Mouse (Mus musculus): Measurements from ENCODE around the gene Dnm1l. TPM values are rescaled to one million over a fixed set of nuclear protein-coding genes. Genes with fewer than 3 reads are reported as not detected.

Gene Dnm1l
- polyA plus RNA-seq, 1 experiment: 221 TPM

- no peaks in the 10 kb centered on the region for H3K9me3 ChIP-seq (replicated peaks; ENCODE audit: control insufficient read depth, insufficient read depth, low read length, poor library complexity, severe bottlenecking)
- H3K27me3 ChIP-seq (ENCODE audit: control insufficient read depth, insufficient read depth, low read length, poor library complexity, severe bottlenecking): no peaks in the 10 kb centered on the region
- no peak overlapping the region for H3K27ac ChIP-seq (ENCODE audit: insufficient read depth, low read length)
- no peaks in the 10 kb centered on the region for H3K4me1 ChIP-seq (ENCODE audit: control insufficient read depth, insufficient read depth, low read length)
- no peak overlapping the region for H3K4me3 ChIP-seq (ENCODE audit: low read depth, low read length)
- H3K9ac ChIP-seq (ENCODE audit: low read depth, poor library complexity, severe bottlenecking): no peak overlapping the region
- H3K36me3 ChIP-seq (ENCODE audit: control insufficient read depth, insufficient read depth, low read length, poor library complexity, severe bottlenecking): peaks cover 51% of the 10 kb centered on the region
- TF ChIP-seq POLR2A (IDR thresholded peaks at IDR 0.05; ENCODE audit: insufficient read depth, low read length) (no peak), CTCF (IDR thresholded peaks at IDR 0.05; ENCODE audit: low read depth, low read length) (no peak), EP300 (IDR thresholded peaks at IDR 0.05; ENCODE audit: insufficient read depth, low read depth, low read length) (no peak)
These were observed 47.4 kb downstream of the Dnm1l start for GRCm38 (mm10) chr16:16311319-16311718.

DNA sequence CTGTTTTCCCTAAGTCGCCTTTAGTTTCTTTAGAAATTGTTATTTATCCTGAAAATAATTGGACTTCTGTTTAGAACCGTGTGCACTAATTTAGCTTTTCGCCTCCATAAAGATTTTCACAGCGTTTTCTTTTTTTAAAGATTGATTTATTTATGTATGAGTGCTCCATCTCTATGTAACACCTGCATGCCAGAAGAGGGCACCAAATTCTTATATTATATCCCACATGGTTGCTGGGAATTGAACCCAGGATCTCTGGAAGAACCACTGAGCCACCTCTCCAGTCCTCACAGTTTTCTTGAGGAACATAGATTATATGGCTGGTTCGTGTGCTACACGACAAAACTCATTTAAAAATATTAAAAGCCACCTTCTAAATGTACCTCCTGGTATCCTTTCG is 54.9 kb downstream of the Dnm1l start:
- TF ChIP-seq CTCF (IDR thresholded peaks at IDR 0.05; ENCODE audit: low read depth, low read length): no peak
- no peak for TF ChIP-seq POLR2A (IDR thresholded peaks at IDR 0.05; ENCODE audit: insufficient read depth, low read length)
- TF ChIP-seq EP300 (IDR thresholded peaks at IDR 0.05; ENCODE audit: insufficient read depth, low read depth, low read length): no peak
- Histone ChIP-seq H3K27ac (ENCODE audit: insufficient read depth, low read length) (peak overlapping the region; percentile 53), H3K9me3 (replicated peaks; ENCODE audit: control insufficient read depth, insufficient read depth, low read length, poor library complexity, severe bottlenecking) (no peaks in the 10 kb centered on the region), H3K4me3 (ENCODE audit: low read depth, low read length) (peak overlapping the region; percentile 30), H3K4me1 (ENCODE audit: control insufficient read depth, insufficient read depth, low read length) (peaks cover 2% of the 10 kb centered on the region), H3K27me3 (ENCODE audit: control insufficient read depth, insufficient read depth, low read length, poor library complexity, severe bottlenecking) (no peaks in the 10 kb centered on the region), H3K9ac (ENCODE audit: low read depth, poor library complexity, severe bottlenecking) (peak overlapping the region; percentile 93), H3K36me3 (ENCODE audit: control insufficient read depth, insufficient read depth, low read length, poor library complexity, severe bottlenecking) (peaks cover 32% of the 10 kb centered on the region)

- Histone ChIP-seq H3K9ac (ENCODE audit: low read depth, poor library complexity, severe bottlenecking) (peak overlapping the region; percentile 93), H3K4me1 (ENCODE audit: control insufficient read depth, insufficient read depth, low read length) (peaks cover 2% of the 10 kb centered on the region), H3K36me3 (ENCODE audit: control insufficient read depth, insufficient read depth, low read length, poor library complexity, severe bottlenecking) (peaks cover 28% of the 10 kb centered on the region), H3K4me3 (ENCODE audit: low read depth, low read length) (peak overlapping the region; percentile 99), H3K9me3 (replicated peaks; ENCODE audit: control insufficient read depth, insufficient read depth, low read length, poor library complexity, severe bottlenecking) (no peaks in the 10 kb centered on the region), H3K27ac (ENCODE audit: insufficient read depth, low read length) (peak overlapping the region; percentile 53), H3K27me3 (ENCODE audit: control insufficient read depth, insufficient read depth, low read length, poor library complexity, severe bottlenecking) (no peaks in the 10 kb centered on the region)
- TF ChIP-seq POLR2A (IDR thresholded peaks at IDR 0.05; ENCODE audit: insufficient read depth, low read length) (no peak), CTCF (IDR thresholded peaks at IDR 0.05; ENCODE audit: low read depth, low read length) (no peak), EP300 (IDR thresholded peaks at IDR 0.05; ENCODE audit: insufficient read depth, low read depth, low read length) (no peak)
These were observed 55.5 kb downstream of the Dnm1l start for GRCm38 (mm10) chr16:16303138-16303827.

DNA sequence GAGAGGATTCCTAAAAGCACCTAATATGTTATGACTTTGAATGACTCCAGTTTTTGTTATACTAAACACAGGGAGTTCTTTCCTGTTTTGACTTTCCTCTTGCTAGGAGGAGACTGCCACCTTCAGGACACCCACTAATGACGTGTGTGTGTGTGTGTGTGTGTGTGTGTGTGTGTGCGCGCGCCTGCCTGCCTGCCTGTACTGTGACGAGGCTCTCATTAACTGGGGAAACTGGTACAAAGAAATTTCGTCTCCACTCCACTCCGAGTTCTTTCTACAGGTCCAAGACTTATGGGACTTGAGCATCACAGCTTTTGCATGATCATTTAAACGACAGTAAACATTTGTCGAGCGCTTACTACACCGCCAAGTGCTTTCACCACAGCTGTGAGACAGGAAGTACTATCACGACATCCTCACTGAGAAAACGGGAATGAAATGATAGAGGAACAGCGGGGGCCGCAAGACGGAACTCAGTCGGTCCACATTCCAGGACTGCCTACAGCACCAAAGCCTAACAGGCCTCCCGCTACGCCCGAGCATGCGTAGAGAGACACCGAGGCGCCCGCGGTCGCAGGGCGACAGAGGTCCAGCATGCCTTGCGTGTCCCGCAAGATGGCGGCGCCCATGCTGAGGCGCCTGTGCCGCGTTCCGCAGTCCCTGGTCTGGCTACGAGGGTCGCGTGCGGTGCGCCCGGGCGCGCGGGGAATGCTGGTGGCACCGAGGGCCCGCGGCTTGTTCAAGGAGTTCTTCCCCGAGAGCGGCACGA is 56.2 kb downstream of the Dnm1l start, which contains the start of gene Yars2:
Yars2 (plus strand) TSS at position 597 of the 769 bp plus-strand sequence.
- H3K4me3 ChIP-seq (ENCODE audit: low read depth, low read length): peak within 1 kb of the TSS; percentile 99
- peak; percentile 35 for TF ChIP-seq CTCF (IDR thresholded peaks at IDR 0.05; ENCODE audit: low read depth, low read length)
- 0 out of 2 replicates have a peak, but pooled peaks have one; percentile 36 for TF ChIP-seq EP300 (IDR thresholded peaks at IDR 0.05; ENCODE audit: insufficient read depth, low read depth, low read length)
- peak; percentile 66 for TF ChIP-seq POLR2A (IDR thresholded peaks at IDR 0.05; ENCODE audit: insufficient read depth, low read length)
- H3K9ac ChIP-seq (ENCODE audit: low read depth, poor library complexity, severe bottlenecking): peak within 1 kb of the TSS; percentile 93
- no peaks in the 10 kb centered on the region for H3K27me3 ChIP-seq (ENCODE audit: control insufficient read depth, insufficient read depth, low read length, poor library complexity, severe bottlenecking)
- H3K4me1 ChIP-seq (ENCODE audit: control insufficient read depth, insufficient read depth, low read length): peaks cover 2% of the 10 kb centered on the region
- H3K27ac ChIP-seq (ENCODE audit: insufficient read depth, low read length): peak within 1 kb of the TSS; percentile 89
- peaks cover 21% of the 10 kb centered on the region for H3K36me3 ChIP-seq (ENCODE audit: control insufficient read depth, insufficient read depth, low read length, poor library complexity, severe bottlenecking)
- no peaks in the 10 kb centered on the region for H3K9me3 ChIP-seq (replicated peaks; ENCODE audit: control insufficient read depth, insufficient read depth, low read length, poor library complexity, severe bottlenecking)

DNA sequence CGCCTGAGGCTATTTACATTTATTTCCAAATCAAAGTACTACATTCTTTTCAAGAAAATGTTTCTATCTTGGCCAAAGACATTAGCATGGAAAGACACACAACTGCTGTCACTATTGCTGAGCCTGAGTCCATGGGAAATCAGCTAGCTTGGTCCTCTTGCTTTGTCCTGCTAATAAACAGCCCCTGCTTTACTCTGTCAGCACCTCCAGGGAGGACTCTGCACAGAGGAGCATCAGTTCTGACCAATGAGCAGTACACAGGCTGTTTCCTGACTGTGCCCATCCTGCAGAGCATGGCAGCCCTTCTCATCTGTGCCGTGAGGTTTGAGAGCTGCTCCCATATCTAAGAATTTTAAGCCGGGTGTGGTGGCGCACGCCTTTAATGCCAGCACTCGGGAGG is 85.0 kb downstream of the Dnm1l start:
- no peak for TF ChIP-seq CTCF (IDR thresholded peaks at IDR 0.05; ENCODE audit: low read depth, low read length)
- no peak for TF ChIP-seq EP300 (IDR thresholded peaks at IDR 0.05; ENCODE audit: insufficient read depth, low read depth, low read length)
- no peak for TF ChIP-seq POLR2A (IDR thresholded peaks at IDR 0.05; ENCODE audit: insufficient read depth, low read length)
- Histone ChIP-seq H3K9me3 (replicated peaks; ENCODE audit: control insufficient read depth, insufficient read depth, low read length, poor library complexity, severe bottlenecking) (no peaks in the 10 kb centered on the region), H3K4me1 (ENCODE audit: control insufficient read depth, insufficient read depth, low read length) (no peaks in the 10 kb centered on the region), H3K27me3 (ENCODE audit: control insufficient read depth, insufficient read depth, low read length, poor library complexity, severe bottlenecking) (no peaks in the 10 kb centered on the region), H3K9ac (ENCODE audit: low read depth, poor library complexity, severe bottlenecking) (no peak overlapping the region), H3K27ac (ENCODE audit: insufficient read depth, low read length) (no peak overlapping the region), H3K4me3 (ENCODE audit: low read depth, low read length) (no peak overlapping the region), H3K36me3 (ENCODE audit: control insufficient read depth, insufficient read depth, low read length, poor library complexity, severe bottlenecking) (peaks cover 2% of the 10 kb centered on the region; the same call in 1 of the 2 replicates)
